Mouse (Mus musculus): Measurements from ENCODE around the gene Mfap4.

- no peak for TF ChIP-seq CTCF (IDR thresholded peaks at IDR 0.05)
- TF ChIP-seq EP300 (IDR thresholded peaks at IDR 0.05), result peak; percentile 79
Observed at GRCm38 (mm10) chr11:61533571-61533970, 48.3 kb downstream of the Mfap4 start.

Measured in lung, postnatal 0 days (tissue).